Mouse (Mus musculus): ENCODE data around the gene Cyp11a1. TPM values are rescaled to one million over a fixed set of nuclear protein-coding genes. Genes with fewer than 3 reads are reported as not detected.

Gene Cyp11a1
- polyA plus RNA-seq, 1 experiment from 2014 or later, result 0.42 TPM

DNA sequence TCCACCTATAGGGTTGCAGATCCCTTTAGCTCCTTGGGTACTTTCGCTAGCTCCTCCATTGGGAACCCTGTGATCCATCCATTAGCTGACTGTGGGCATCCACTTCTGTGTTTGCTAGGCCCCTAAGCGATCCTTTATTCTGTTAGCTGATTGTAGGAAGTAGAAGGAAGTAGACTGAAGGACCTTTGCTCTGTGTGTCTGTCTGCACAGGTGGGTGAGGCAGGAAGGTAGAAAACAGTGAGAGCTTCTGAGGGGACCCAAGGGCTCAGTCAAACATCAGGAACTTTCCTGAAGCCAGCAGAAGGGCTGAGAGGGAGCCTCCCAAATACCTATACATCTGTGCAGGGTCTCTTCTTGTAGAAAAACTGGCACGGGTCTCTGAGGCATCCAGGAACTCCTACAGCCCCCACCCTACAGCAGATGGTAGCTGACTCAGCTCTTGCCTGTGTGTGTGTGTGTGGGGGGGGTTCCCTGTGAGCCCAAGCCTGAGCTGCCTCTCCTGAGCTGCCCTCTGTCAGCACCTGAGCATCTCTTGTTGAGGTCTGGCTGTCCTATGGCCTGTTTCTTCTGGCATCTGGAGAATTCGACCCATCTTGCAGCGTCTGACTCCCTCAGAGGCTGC is 30.9 kb upstream of the Cyp11a1 start:
- H3K36me3 ChIP-seq, result no peaks in the 10 kb centered on the region
- H3K27ac ChIP-seq (replicated peaks), result no peak overlapping the region
- no peaks in the 10 kb centered on the region for H3K9me3 ChIP-seq
- no peak overlapping the region for H3K9ac ChIP-seq (replicated peaks)
- WGBS, result 90% methylated on average over 5 of the region's 5 CpGs
- H3K4me1 ChIP-seq, result no peaks in the 10 kb centered on the region
- H3K4me3 ChIP-seq, result no peak overlapping the region
- no peaks in the 10 kb centered on the region for H3K27me3 ChIP-seq
- no peak for ATAC-seq (ENCODE audit: low FRiP score, low read depth)
- no peak overlapping the region for H3K4me2 ChIP-seq (replicated peaks)

DNA sequence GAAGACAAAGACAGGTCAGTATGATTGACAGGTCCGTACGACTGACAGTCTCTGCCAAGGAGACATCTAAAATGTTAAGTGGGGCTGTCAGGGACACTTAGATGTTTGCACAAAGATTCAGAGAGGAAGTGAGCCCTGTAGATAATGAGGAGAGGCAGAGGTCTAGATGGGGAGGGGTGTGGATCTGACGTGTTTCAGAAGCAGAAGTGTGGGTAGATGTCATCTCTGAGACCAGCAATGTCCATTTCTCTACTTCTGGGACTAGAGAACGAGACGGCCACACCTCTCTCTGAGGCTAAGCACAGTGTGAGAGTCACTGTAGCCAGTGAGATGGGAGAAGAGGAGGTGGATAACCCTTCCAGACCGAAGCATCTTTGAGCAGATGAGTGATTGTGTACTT is 28.2 kb upstream of the Cyp11a1 start:
- Histone ChIP-seq H3K9ac (replicated peaks) (no peak overlapping the region), H3K27me3 (no peaks in the 10 kb centered on the region), H3K4me3 (no peak overlapping the region), H3K4me1 (no peaks in the 10 kb centered on the region), H3K27ac (replicated peaks) (no peak overlapping the region), H3K9me3 (no peaks in the 10 kb centered on the region), H3K4me2 (replicated peaks) (no peak overlapping the region), H3K36me3 (no peaks in the 10 kb centered on the region)
- no peak for ATAC-seq (ENCODE audit: low FRiP score, low read depth)
- WGBS, result 85% methylated on average over 6 of the region's 6 CpGs

DNA sequence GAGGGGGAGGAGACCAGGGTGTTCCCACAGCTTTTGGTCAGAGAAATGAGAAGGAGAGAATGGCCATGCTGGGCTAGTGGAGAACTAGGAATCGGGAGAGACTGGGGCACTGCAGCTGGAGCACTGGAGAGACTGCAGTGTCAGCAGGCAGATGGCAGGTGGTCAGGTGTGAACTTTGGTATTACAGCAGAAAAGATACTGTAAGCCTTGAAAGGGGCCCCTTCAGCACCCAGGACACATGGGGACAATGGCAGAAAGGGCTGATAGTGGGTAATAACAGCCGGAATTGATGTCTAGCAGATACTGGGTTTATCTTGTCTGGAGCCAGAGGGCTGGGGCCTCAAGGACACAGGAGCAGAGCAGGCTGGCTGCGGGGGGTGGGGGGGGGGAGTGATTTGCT is 27.4 kb upstream of the Cyp11a1 start:
- WGBS, result 72% methylated on average over 3 of the region's 3 CpGs
- ATAC-seq (ENCODE audit: low FRiP score, low read depth), result no peak
- H3K9ac ChIP-seq (replicated peaks), result no peak overlapping the region
- no peaks in the 10 kb centered on the region for H3K27me3 ChIP-seq
- H3K9me3 ChIP-seq, result no peaks in the 10 kb centered on the region
- no peak overlapping the region for H3K27ac ChIP-seq (replicated peaks)
- no peak overlapping the region for H3K4me2 ChIP-seq (replicated peaks)
- H3K4me3 ChIP-seq, result no peak overlapping the region
- H3K36me3 ChIP-seq, result no peaks in the 10 kb centered on the region
- no peaks in the 10 kb centered on the region for H3K4me1 ChIP-seq

DNA sequence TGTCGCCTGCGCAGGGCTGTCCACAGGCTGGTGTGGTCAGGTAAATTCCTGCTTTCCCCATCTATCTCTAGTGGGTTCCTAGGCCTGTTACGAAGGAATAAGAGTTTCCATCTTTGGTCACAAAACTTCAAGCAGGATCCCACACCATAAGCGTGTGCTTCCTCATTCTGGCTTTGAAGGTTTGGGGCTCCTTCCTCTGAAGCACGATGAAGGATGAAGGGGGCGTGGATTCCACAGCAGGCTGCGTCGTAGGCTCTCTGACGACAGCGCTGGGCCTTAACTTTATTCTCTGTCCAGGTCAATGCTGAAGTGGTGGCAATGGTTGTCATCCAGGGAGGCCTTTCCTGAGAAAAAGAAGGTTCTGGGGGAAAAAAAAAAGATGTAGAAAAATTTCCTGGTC is 25.6 kb upstream of the Cyp11a1 start:
- Histone ChIP-seq H3K36me3 (no peaks in the 10 kb centered on the region), H3K9me3 (no peaks in the 10 kb centered on the region), H3K27ac (replicated peaks) (no peak overlapping the region), H3K27me3 (no peaks in the 10 kb centered on the region), H3K4me1 (no peaks in the 10 kb centered on the region), H3K9ac (replicated peaks) (no peak overlapping the region), H3K4me3 (no peak overlapping the region), H3K4me2 (replicated peaks) (no peak overlapping the region)
- ATAC-seq (ENCODE audit: low FRiP score, low read depth), result no peak
- WGBS, result 80% methylated on average over 10 of the region's 10 CpGs

DNA sequence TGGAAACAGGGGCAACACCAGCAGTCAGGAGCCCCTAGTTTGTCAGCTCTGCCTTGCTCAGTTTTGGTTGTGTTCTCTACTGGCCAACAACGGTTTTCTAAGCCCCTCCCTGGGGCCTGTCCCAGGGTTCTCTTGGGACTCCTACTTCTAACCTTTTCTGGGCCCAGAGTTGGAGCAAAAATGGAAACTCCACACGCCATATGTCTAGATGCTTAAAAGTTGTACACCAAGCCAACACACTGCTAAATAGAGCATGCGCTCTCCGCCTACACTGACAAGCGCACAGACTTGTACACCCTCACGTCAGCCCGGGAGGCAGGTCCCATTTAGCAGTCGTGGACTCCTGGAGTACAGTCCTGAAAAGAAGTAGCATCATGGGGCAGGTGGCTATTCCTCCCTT is 20.9 kb upstream of the Cyp11a1 start:
- Histone ChIP-seq H3K27me3 (peaks cover 7% of the 10 kb centered on the region; the same call in 1 of the 2 replicates), H3K36me3 (no peaks in the 10 kb centered on the region), H3K27ac (replicated peaks) (no peak overlapping the region), H3K4me2 (replicated peaks) (no peak overlapping the region), H3K9ac (replicated peaks) (no peak overlapping the region), H3K4me1 (peaks cover 2% of the 10 kb centered on the region; the same call in 1 of the 2 replicates), H3K4me3 (no peak overlapping the region), H3K9me3 (no peaks in the 10 kb centered on the region)
- ATAC-seq (ENCODE audit: low FRiP score, low read depth), result no peak
- WGBS, result 91% methylated on average over 8 of the region's 8 CpGs

DNA sequence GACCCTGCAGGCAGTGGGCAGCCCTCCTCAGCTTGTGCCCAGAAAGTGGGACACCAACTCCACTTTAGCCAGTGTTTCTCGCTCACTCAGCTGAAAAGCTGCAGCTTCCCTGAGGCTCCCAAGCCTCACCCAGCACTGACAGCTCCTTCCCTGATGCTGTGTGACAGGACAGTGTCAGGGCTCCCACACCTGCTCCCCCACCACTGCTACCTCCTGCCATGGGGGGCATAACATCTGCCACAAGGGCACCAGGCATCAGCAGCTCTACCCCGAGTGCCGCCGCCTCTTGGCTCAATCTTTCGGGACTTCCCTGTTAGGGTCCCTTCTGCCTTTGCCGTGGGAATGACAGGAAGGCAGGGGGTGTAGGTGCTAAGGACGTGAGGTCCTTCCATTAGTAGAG is 19.9 kb upstream of the Cyp11a1 start:
- Histone ChIP-seq H3K36me3 (no peaks in the 10 kb centered on the region), H3K4me3 (no peak overlapping the region), H3K4me1 (peaks cover 2% of the 10 kb centered on the region; the same call in 1 of the 2 replicates), H3K27me3 (peaks cover 7% of the 10 kb centered on the region; the same call in 1 of the 2 replicates), H3K9ac (replicated peaks) (no peak overlapping the region), H3K4me2 (replicated peaks) (no peak overlapping the region), H3K27ac (replicated peaks) (no peak overlapping the region), H3K9me3 (no peaks in the 10 kb centered on the region)
- WGBS, result 76% methylated on average over 7 of the region's 7 CpGs
- no peak for ATAC-seq (ENCODE audit: low FRiP score, low read depth)

DNA sequence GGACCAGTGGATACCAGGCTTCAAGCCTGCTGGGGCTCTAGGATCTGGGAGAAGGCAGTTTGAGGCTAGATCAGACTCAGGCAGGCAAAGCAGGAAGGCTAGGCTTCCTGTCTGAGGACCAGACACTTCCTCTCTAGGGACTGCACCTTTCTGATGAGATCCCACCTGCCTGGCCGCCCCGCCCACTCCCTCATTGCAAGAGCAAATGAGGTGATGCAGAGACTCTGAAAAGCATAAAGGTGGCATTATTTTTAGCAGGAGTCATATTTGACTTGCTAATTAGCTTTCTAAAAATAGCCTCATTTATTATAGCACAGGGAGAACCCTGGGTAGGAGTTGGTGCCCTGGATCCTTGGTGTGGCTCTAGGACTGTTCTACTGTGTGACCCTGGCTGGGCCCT is 18.1 kb upstream of the Cyp11a1 start:
- H3K9me3 ChIP-seq, result no peaks in the 10 kb centered on the region
- no peak overlapping the region for H3K27ac ChIP-seq (replicated peaks)
- no peak overlapping the region for H3K4me3 ChIP-seq
- H3K4me2 ChIP-seq (replicated peaks), result no peak overlapping the region
- no peak overlapping the region for H3K9ac ChIP-seq (replicated peaks)
- ATAC-seq (ENCODE audit: low FRiP score, low read depth), result no peak
- H3K4me1 ChIP-seq, result peaks cover 2% of the 10 kb centered on the region; the same call in 1 of the 2 replicates
- 88% methylated on average over 2 of the region's 2 CpGs for WGBS
- H3K36me3 ChIP-seq, result no peaks in the 10 kb centered on the region
- peaks cover 10% of the 10 kb centered on the region for H3K27me3 ChIP-seq

DNA sequence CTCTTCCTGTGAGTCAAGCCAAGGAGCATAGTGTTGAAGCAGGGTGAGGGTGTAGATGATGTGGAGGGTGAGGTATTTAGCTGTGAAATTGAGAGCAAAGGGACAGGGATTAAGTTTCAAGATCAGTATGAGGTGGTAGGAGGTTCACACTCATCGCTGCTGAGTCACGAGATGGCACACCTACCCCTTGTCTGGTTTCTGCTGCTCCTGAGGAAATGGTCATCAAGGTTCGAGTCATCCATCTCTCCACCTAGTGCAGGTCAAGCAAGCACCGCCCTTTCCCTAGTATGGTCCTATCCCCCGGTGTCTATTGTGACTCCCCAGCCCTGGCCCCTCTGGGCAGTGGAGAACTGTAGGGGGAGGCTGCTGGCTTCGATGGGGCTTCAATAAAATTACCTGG is 16.9 kb upstream of the Cyp11a1 start:
- 82% methylated on average over 6 of the region's 6 CpGs for WGBS

DNA sequence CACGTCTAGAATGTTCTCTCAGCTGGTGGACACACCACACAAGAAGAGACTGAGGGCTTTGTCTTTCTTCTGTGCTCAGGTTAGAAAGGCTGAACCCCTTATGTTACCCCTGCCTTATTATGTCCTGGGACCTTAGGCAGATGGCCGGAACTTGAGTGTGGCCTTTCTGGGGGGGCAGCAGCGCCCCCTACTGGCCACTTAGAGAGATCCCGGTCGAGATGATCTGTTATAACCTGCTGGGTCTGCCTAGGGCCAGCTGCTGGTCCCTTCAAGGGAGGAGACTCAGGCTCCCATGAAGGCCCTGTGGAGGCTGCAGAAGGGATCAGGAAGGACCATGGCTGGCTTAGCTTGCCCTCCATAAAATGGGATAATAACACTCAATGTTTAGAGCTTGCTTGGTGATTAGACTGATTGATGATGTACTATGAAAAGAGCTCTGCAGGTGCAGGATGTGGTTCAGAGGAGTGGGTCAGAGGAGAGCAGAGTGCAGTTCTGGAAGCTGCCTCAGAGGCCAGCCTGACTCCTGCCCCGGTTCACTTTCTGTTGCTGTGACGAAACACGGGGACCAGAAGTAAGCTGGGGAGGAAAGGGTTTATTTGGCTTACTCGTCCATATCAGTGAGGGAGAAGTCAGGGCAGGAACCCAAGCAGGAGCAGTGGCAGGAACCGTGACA is 15.6 kb upstream of the Cyp11a1 start:
- WGBS, result 38% methylated on average over 10 of the region's 10 CpGs
- H3K9me3 ChIP-seq, result no peaks in the 10 kb centered on the region
- H3K4me3 ChIP-seq, result no peak overlapping the region
- no peak overlapping the region for H3K27ac ChIP-seq (replicated peaks)
- H3K36me3 ChIP-seq, result no peaks in the 10 kb centered on the region
- H3K4me1 ChIP-seq, result peaks cover 2% of the 10 kb centered on the region; the same call in 1 of the 2 replicates
- no peak overlapping the region for H3K9ac ChIP-seq (replicated peaks)
- no peak for ATAC-seq (ENCODE audit: low FRiP score, low read depth)
- H3K4me2 ChIP-seq (replicated peaks), result no peak overlapping the region
- peaks cover 10% of the 10 kb centered on the region for H3K27me3 ChIP-seq

More for the DNA sequence above, 16.9 kb upstream of the Cyp11a1 start:
- Histone ChIP-seq H3K4me2 (replicated peaks) (no peak overlapping the region), H3K27ac (replicated peaks) (no peak overlapping the region), H3K9me3 (no peaks in the 10 kb centered on the region), H3K36me3 (no peaks in the 10 kb centered on the region), H3K27me3 (peaks cover 10% of the 10 kb centered on the region), H3K4me1 (peaks cover 2% of the 10 kb centered on the region; the same call in 1 of the 2 replicates), H3K9ac (replicated peaks) (no peak overlapping the region), H3K4me3 (no peak overlapping the region)
- no peak for ATAC-seq (ENCODE audit: low FRiP score, low read depth)

DNA sequence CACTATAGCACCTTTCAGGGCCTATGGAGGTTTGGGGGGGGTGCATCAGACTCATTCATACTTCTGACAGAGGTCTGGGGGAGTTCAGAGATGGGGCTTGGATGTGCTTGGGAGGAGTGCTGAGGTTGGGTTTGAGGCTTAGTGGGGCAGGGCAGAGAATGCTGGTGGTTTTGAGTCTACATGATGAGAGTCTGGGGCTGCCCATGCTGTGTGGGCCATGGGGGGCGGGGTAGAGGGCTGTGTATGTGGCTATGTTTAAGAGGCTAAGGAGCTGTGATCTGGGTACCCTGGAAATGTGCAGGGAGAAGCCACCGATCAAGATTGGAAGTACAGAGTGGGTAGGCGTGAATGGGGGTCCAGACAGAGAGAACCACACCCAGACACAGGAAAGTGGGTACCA is 14.2 kb upstream of the Cyp11a1 start:
- ATAC-seq (ENCODE audit: low FRiP score, low read depth), result no peak
- no peaks in the 10 kb centered on the region for H3K36me3 ChIP-seq
- no peak overlapping the region for H3K4me2 ChIP-seq (replicated peaks)
- H3K9me3 ChIP-seq, result no peaks in the 10 kb centered on the region
- no peak overlapping the region for H3K9ac ChIP-seq (replicated peaks)
- H3K4me3 ChIP-seq, result no peak overlapping the region
- whole genome bisulfite sequencing, result 91% methylated on average over 3 of the region's 3 CpGs
- peaks cover 14% of the 10 kb centered on the region for H3K27me3 ChIP-seq
- peaks cover 2% of the 10 kb centered on the region; the same call in 1 of the 2 replicates for H3K4me1 ChIP-seq
- H3K27ac ChIP-seq (replicated peaks), result no peak overlapping the region

DNA sequence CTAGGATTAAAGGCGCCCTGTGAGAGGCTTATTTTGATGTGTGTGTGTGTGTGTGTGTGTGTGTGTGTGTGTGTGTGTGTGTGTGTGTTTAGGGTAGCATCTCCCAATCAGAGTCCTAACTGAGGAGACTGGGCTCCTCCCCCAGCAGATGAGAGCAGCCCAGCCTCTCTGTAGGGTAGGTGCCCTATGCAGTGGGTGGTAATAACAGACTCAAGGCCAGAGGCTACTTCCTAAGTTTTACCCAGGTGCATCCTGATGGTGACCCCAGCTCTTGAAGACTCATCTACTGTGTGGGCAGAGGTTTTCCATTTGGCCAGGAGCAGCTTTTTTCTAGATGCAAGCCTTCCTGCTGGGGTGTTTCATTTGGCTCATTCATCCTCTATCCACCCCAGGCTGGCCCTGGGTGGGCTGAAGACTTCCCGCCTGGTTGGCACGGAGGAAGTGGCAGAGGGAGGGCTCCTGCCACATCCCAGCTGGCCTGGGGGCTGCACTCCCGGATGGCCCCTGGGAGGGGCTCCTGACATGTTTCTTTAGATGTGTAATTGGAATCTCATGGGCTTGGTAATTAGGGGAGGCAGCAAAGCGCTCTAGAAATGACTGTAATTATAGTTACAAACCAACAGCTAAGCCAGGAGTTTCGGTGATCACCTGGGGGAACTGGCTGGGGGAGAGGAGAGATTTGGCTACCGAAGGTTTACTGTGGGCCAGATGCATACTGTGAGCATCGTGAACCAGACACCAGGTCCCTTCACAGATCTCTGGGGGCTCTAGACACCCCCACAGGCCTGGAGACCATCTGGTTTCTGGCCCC is 13.2 kb upstream of the Cyp11a1 start:
- Histone ChIP-seq H3K36me3 (no peaks in the 10 kb centered on the region), H3K4me2 (replicated peaks) (no peak overlapping the region), H3K27me3 (peaks cover 24% of the 10 kb centered on the region), H3K9me3 (no peaks in the 10 kb centered on the region), H3K27ac (replicated peaks) (no peak overlapping the region), H3K9ac (replicated peaks) (no peak overlapping the region), H3K4me1 (peaks cover 8% of the 10 kb centered on the region), H3K4me3 (no peak overlapping the region)
- ATAC-seq (ENCODE audit: low FRiP score, low read depth), result no peak
- 66% methylated on average over 8 of the region's 8 CpGs for WGBS

DNA sequence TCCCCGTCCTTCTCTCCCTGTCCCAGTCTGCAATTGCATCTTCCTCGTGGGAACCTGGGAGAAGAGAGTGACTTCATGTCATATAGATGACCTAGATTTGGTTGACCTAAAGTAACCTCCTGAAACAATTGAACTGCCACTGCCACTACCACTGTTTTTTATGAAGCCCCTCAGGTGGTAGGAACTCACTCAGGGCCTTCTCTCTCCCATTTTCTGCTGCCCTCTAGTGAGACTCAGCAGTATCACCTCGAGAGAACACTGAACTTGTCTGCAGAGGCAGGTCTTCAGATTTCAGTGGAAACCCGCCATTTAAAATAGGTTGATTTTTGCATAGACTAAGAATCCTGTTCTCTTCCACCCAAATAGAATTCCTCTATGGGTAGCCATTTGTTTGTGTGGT is 10.9 kb upstream of the Cyp11a1 start:
- Histone ChIP-seq H3K4me1 (peaks cover 8% of the 10 kb centered on the region), H3K4me2 (replicated peaks) (no peak overlapping the region), H3K27ac (replicated peaks) (no peak overlapping the region), H3K27me3 (peaks cover 38% of the 10 kb centered on the region), H3K36me3 (no peaks in the 10 kb centered on the region), H3K9me3 (no peaks in the 10 kb centered on the region), H3K9ac (replicated peaks) (no peak overlapping the region), H3K4me3 (no peak overlapping the region)
- 37% methylated on average over 4 of the region's 4 CpGs for WGBS
- no peak for ATAC-seq (ENCODE audit: low FRiP score, low read depth)

Data from midbrain, embryonic 12.5 days (tissue).